Mouse (Mus musculus) cortical plate, adult 2 months (tissue): ENCODE measurements around the gene Pithd1.

Experiments
- CTCF ChIP-seq: fragments of 200-500 bp; IDR thresholded peaks from 2 replicates; pipeline ENCODE4 v1.5.1; 2011; ENCODE audit warnings: mild to moderate bottlenecking, control low read depth, low read length; ENCODE audit not compliant: insufficient read depth; ENCODE audit errors: extremely low read depth
- POLR2A ChIP-seq: fragments of 200-500 bp; IDR thresholded peaks from 2 replicates; pipeline ENCODE4 v1.6.1; 2011; ENCODE audit warnings: mild to moderate bottlenecking, low read length, control low read depth; ENCODE audit not compliant: insufficient read depth; ENCODE audit errors: extremely low read depth

DNA sequence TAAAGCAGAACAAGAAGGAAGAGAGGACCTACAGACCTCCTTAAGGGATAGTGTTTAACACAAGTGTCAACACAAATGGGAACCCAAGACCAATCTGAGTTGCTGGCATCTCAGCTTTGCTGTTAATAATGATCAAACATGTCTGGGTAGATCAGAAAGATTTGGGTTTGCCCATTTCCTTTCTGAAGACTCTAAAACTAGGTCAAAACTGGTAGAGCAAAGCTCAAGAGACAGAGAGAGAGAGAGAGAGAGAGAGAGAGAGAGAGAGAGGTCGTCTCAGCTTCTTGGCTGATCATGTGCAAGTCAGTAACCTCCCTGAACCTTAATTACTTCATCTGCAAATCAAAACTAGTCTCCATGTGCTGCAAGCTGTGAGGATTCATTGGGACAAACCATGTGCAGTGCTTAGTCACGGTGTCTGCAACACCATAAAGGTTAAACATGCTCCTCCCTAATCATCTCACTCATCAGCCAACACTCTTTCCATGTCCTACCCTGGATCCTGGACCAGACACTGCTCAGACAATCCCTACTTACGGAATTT, 29.1 kb upstream of the Pithd1 start:
- TF ChIP-seq CTCF (no peak), POLR2A (no peak)
